In the genomic region with DNA sequence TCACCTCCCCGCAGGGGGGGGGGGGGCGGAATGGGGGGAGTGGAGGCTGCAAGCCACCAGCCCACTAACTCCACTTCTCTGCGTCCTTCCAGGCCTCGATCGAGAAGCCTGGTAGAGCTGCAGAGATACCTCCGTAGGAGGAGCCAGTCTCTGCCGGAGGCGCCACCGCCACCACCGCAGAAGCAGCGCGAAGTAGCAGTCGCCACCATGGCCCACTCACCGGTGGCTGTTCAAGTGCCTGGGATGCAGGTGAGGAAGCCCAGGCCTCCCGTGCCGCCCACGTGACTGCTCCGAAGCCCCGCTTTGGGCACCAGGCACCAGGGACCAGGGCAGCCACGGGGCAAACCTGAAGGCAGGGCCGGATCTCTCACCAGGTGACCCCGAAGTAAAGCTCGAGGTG, we compare ENCODE assay signal across 9 mouse cellular contexts. TPM values are rescaled to one million over a fixed set of nuclear protein-coding genes. Genes with fewer than 3 reads are reported as not detected.
DNase-seq lines count a peak whose midpoint lies in the region; ATAC-seq and TF ChIP-seq lines count a peak whose summit lies in the region.
"Had no signal": no experiment of that assay in that cellular context is flagged by ENCODE, and none has a peak within 500 bp of the region (broad histone marks: within the 10 kb centered on the region; RNA-seq: fewer than 3 reads in every experiment).

No protein-coding gene starts in this region.

- DNase-seq in cerebellum, adult 2 months, result peak; percentile 2 to 14
- no peak for DNase-seq in cerebellum, adult 11-12 months
- no peak for DNase-seq in hindbrain, embryonic 10.5 days (ENCODE audit: low spot score)
- peak; percentile 51 for DNase-seq in limb, embryonic 11.5 days (ENCODE audit: low spot score)
- peak; percentile 38 for DNase-seq in testis, postnatal 10 days (ENCODE audit: low spot score)

- no peak overlapping the region for H3K27ac ChIP-seq in cerebellum, adult 2 months (ENCODE audit: insufficient read depth, low read length)
- no peak overlapping the region for H3K27ac ChIP-seq in embryonic facial prominence, embryonic 15.5 days (replicated peaks)
- peak overlapping the region; percentile 53; the same call in 1 of the 2 replicates for H3K27ac ChIP-seq in hindbrain, embryonic 10.5 days
- H3K27ac ChIP-seq in limb, embryonic 11.5 days (replicated peaks; ENCODE audit: low read depth, low read length), result no peak overlapping the region; the same call in 1 of the 2 replicates
- H3K27ac ChIP-seq in midbrain, embryonic 15.5 days, result no peak overlapping the region

- H3K9ac ChIP-seq in embryonic facial prominence, embryonic 15.5 days, result peak overlapping the region; percentile 18; the same call in 1 of the 2 replicates
- peak overlapping the region; percentile 52 for H3K9ac ChIP-seq in limb, embryonic 11.5 days (ENCODE audit: low read length)
- H3K9ac ChIP-seq in midbrain, embryonic 15.5 days, result peak overlapping the region; percentile 42

- H3K4me2 ChIP-seq in embryonic facial prominence, embryonic 15.5 days (replicated peaks), result peak overlapping the region; percentile 64
- peak overlapping the region; percentile 51 for H3K4me2 ChIP-seq in limb, embryonic 11.5 days (ENCODE audit: low read depth, severe bottlenecking)
- H3K4me2 ChIP-seq in midbrain, embryonic 15.5 days, result peak overlapping the region; percentile 91

- peak overlapping the region; percentile 62 for H3K4me3 ChIP-seq in cerebellum, adult 2 months (replicated peaks; ENCODE audit: insufficient read depth, low read depth, low read length)
- peak overlapping the region; percentile 55 for H3K4me3 ChIP-seq in embryonic facial prominence, embryonic 15.5 days (replicated peaks)
- H3K4me3 ChIP-seq in hindbrain, embryonic 10.5 days, result peak overlapping the region; percentile 58
- H3K4me3 ChIP-seq in limb, embryonic 11.5 days (ENCODE audit: low read depth, low read length), result peak overlapping the region; percentile 52
- peak overlapping the region; percentile 46 for H3K4me3 ChIP-seq in midbrain, embryonic 15.5 days

- H3K9me3 ChIP-seq in embryonic facial prominence, embryonic 15.5 days (replicated peaks), result no peaks in the 10 kb centered on the region
- peaks cover 4% of the 10 kb centered on the region; the same call in 1 of the 2 replicates for H3K9me3 ChIP-seq in hindbrain, embryonic 10.5 days
- H3K9me3 ChIP-seq in limb, embryonic 11.5 days (ENCODE audit: control insufficient read depth, low read length), result no peaks in the 10 kb centered on the region
- no peaks in the 10 kb centered on the region for H3K9me3 ChIP-seq in midbrain, embryonic 15.5 days
- H3K9me3 ChIP-seq: G1E had no signal

- WGBS in cerebellum, adult 2 months, result 6% methylated on average over 22 of the region's 23 CpGs
- 22% methylated on average over 21 of the region's 23 CpGs for WGBS in embryonic facial prominence, embryonic 15.5 days
- WGBS in hindbrain, embryonic 10.5 days, result 22% methylated on average over 22 of the region's 23 CpGs
- WGBS in limb, embryonic 11.5 days, result 19% methylated on average over 20 of the region's 23 CpGs
- WGBS in midbrain, embryonic 15.5 days, result 19% methylated on average over 23 of the region's 23 CpGs

- no peak for TF ChIP-seq CTCF in cerebellum, adult 2 months (IDR thresholded peaks at IDR 0.05; ENCODE audit: borderline replicate concordance, insufficient read depth, low read depth, low read length)

- TF ChIP-seq POLR2A in cerebellum, adult 2 months (IDR thresholded peaks at IDR 0.05; ENCODE audit: borderline replicate concordance, insufficient read depth, low read length), result no peak

- H3K27me3 ChIP-seq in cerebellum, adult 2 months (ENCODE audit: control insufficient read depth, insufficient read depth, low read length), result no peaks in the 10 kb centered on the region
- 0 out of 2 replicates have a peak, but pooled peaks cover 4% of the 10 kb centered on the region for H3K27me3 ChIP-seq in embryonic facial prominence, embryonic 15.5 days
- peaks cover 46% of the 10 kb centered on the region for H3K27me3 ChIP-seq in hindbrain, embryonic 10.5 days (ENCODE audit: insufficient read depth, poor library complexity, severe bottlenecking)
- H3K27me3 ChIP-seq in limb, embryonic 11.5 days (ENCODE audit: control insufficient read depth, insufficient read depth, low read length), result no peaks in the 10 kb centered on the region
- H3K27me3 ChIP-seq in midbrain, embryonic 15.5 days (replicated peaks), result peaks cover 8% of the 10 kb centered on the region; the same call in 1 of the 2 replicates

- H3K4me1 ChIP-seq in cerebellum, adult 2 months (ENCODE audit: control insufficient read depth, insufficient read depth, low read length), result no peaks in the 10 kb centered on the region
- H3K4me1 ChIP-seq in embryonic facial prominence, embryonic 15.5 days, result 0 out of 2 replicates have a peak, but pooled peaks cover 3% of the 10 kb centered on the region
- H3K4me1 ChIP-seq in hindbrain, embryonic 10.5 days (replicated peaks), result no peaks in the 10 kb centered on the region; the same call in 1 of the 2 replicates
- no peaks in the 10 kb centered on the region for H3K4me1 ChIP-seq in limb, embryonic 11.5 days (ENCODE audit: control insufficient read depth, insufficient read depth, low read length)
- H3K4me1 ChIP-seq in midbrain, embryonic 15.5 days, result 0 out of 2 replicates have a peak, but pooled peaks cover 3% of the 10 kb centered on the region

- ATAC-seq in CD4-positive, CD25-positive, alpha-beta regulatory T cell, adult 4 months, result peak; percentile 46
- ATAC-seq in embryonic facial prominence, embryonic 15.5 days (ENCODE audit: insufficient number of reproducible peaks, low FRiP score, low TSS enrichment, low read depth), result 0 out of 2 replicates have a peak, but pooled peaks have one; percentile 39
- ATAC-seq in limb, embryonic 11.5 days (ENCODE audit: insufficient number of reproducible peaks, low FRiP score, low TSS enrichment, low read depth), result peak; percentile 51; the same call in 1 of the 2 replicates
- ATAC-seq in midbrain, embryonic 15.5 days (replicated peaks), result peak; percentile 87

- H3K36me3 ChIP-seq in embryonic facial prominence, embryonic 15.5 days, result no peaks in the 10 kb centered on the region
- H3K36me3 ChIP-seq in hindbrain, embryonic 10.5 days, result no peaks in the 10 kb centered on the region
- no peaks in the 10 kb centered on the region for H3K36me3 ChIP-seq in limb, embryonic 11.5 days (ENCODE audit: control insufficient read depth, insufficient read depth, low read length)
- no peaks in the 10 kb centered on the region for H3K36me3 ChIP-seq in midbrain, embryonic 15.5 days (replicated peaks)
- H3K36me3 ChIP-seq: G1E had no signal

RNA-seq across cellular contexts. Expression of a gene that starts 0.7 kb away (rescaled TPM):
- 0.67 and 0.92 TPM in 2 replicates for polyA plus RNA-seq in cerebellum, adult 2 months (2012; rRNA removed)
- polyA plus RNA-seq in CD4-positive, CD25-positive, alpha-beta regulatory T cell, adult 4 months (2017; shearing (Covaris generic)), result 1 to 10 TPM; 8.7 to 9.4 TPM
- 10.2 and 10.4 TPM in 2 replicates for polyA plus RNA-seq in embryonic facial prominence, embryonic 15.5 days (2015; fragmentation: Nextera tagmentation; extraction: Ambion mirVana)
- 2.3 and 4.6 TPM in 2 replicates for polyA plus RNA-seq in hindbrain, embryonic 10.5 days (2016; fragmentation: Nextera tagmentation; extraction: Ambion mirVana)
- 14.1 and 14.7 TPM in 2 replicates for polyA plus RNA-seq in limb, embryonic 11.5 days (2014; fragmentation: Nextera tagmentation; extraction: Ambion mirVana)
- 0.46 and 0.50 TPM in 2 replicates for polyA plus RNA-seq in midbrain, embryonic 15.5 days (2015; fragmentation: Nextera tagmentation; extraction: Ambion mirVana)

Comparison
In these comparisons a context has a peak if more than half of its experiments do, and no peak if none do; other contexts are left out.
1. DNase-seq: peak in cerebellum, adult 2 months (2 of 2), limb, embryonic 11.5 days (single experiment) and testis, postnatal 10 days (single experiment); none in cerebellum, adult 11-12 months (single experiment) and hindbrain, embryonic 10.5 days (single experiment).
2. Peak in every context shown above with its lines, with median percentiles within 50 percentile points of each other: H3K4me3 ChIP-seq, ATAC-seq, H3K4me2 ChIP-seq and H3K9ac ChIP-seq.